Mouse (Mus musculus) limb, embryonic 10.5 days (tissue): Measurements from ENCODE around the gene Vash2. TPM values are rescaled to one million over a fixed set of nuclear protein-coding genes. Genes with fewer than 3 reads are reported as not detected.

Source experiments
- DNase-seq: peaks from one replicate; pipeline ENCODE4 v3.0.0-alpha.2; 2017; ENCODE audit warnings: low spot score
- H3K27ac ChIP-seq: fragments of 300-500 bp; sonication (generic); 2 replicates; pipeline ENCODE4 v1.5.1; 2016; ENCODE audit warnings: mild to moderate bottlenecking
- H3K27me3 ChIP-seq: fragments of 300-500 bp; sonication (generic); 2 replicates; pipeline ENCODE4 v1.6.1; 2016; ENCODE audit warnings: low read depth, mild to moderate bottlenecking; ENCODE audit not compliant: poor library complexity, severe bottlenecking
- H3K36me3 ChIP-seq: fragments of 300-500 bp; sonication (generic); 2 replicates; pipeline ENCODE4 v1.6.1; 2016; ENCODE audit warnings: mild to moderate bottlenecking, moderate library complexity
- H3K4me1 ChIP-seq: fragments of 300-500 bp; sonication (generic); 2 replicates; pipeline ENCODE4 v1.6.1; 2016
- H3K4me3 ChIP-seq: fragments of 300-500 bp; sonication (generic); 2 replicates; pipeline ENCODE4 v1.5.1; 2016; ENCODE audit warnings: mild to moderate bottlenecking, moderate library complexity
- H3K9me3 ChIP-seq: fragments of 300-500 bp; sonication (generic); replicated peaks from 2 replicates; pipeline ENCODE4 v1.6.1; 2016; ENCODE audit warnings: mild to moderate bottlenecking
- WGBS: fragments of 180-500 bp; shearing (Covaris S2); methylation state at CpG from one replicate; pipeline ENCODE4 v1.1.7; 2016; 5-methylcytosine and 5-hydroxymethylcytosine counted together
- polyA plus RNA-seq: library from polyadenylated mRNA; unstranded; fragments of >200 nt; fragmentation: Nextera tagmentation; extraction: Ambion mirVana; gene quantifications from 2 replicates; pipeline ENCODE4 v1.2.1, GENCODE M21; 2016

The Vash2 gene
- polyA plus RNA-seq, 1 experiment from 2014 or later = 64.0 TPM

- no peak for DNase-seq
- H3K4me1 ChIP-seq = no peaks in the 10 kb centered on the region
- no peak overlapping the region for H3K4me3 ChIP-seq
- H3K27ac ChIP-seq = no peak overlapping the region
- peaks cover 48% of the 10 kb centered on the region for H3K36me3 ChIP-seq
- H3K27me3 ChIP-seq = no peaks in the 10 kb centered on the region
- WGBS = 73% methylated on average over 2 of the region's 2 CpGs
- H3K9me3 ChIP-seq = no peaks in the 10 kb centered on the region
Measured at GRCm38 (mm10) chr1:190901082-190901481, 78.0 kb downstream of the Vash2 start.

- Histone ChIP-seq H3K4me1 (no peaks in the 10 kb centered on the region), H3K9me3 (no peaks in the 10 kb centered on the region), H3K4me3 (no peak overlapping the region), H3K36me3 (peaks cover 45% of the 10 kb centered on the region), H3K27ac (no peak overlapping the region), H3K27me3 (no peaks in the 10 kb centered on the region)
- 77% methylated on average over 9 of the region's 9 CpGs for WGBS
- DNase-seq = no peak
Measured at GRCm38 (mm10) chr1:190898899-190899575, 80.1 kb downstream of the Vash2 start.

- WGBS = 93% methylated on average over 3 of the region's 3 CpGs
- H3K36me3 ChIP-seq = peaks cover 37% of the 10 kb centered on the region
Measured at GRCm38 (mm10) chr1:190898186-190898585, 80.9 kb downstream of the Vash2 start.

More at GRCm38 (mm10) chr1:190898186-190898585, 80.9 kb downstream of the Vash2 start:
- Histone ChIP-seq H3K4me3 (no peak overlapping the region), H3K4me1 (no peaks in the 10 kb centered on the region), H3K27me3 (no peaks in the 10 kb centered on the region), H3K27ac (no peak overlapping the region), H3K9me3 (no peaks in the 10 kb centered on the region)
- DNase-seq = no peak

Other genes starting within 250 kb of the Vash2 start
- gene Rps6kc1, start 67.5 kb downstream of the Vash2 start, polyA plus RNA-seq = 13.0 and 16.3 TPM in 2 replicates
- 51.3 and 55.0 TPM in 2 replicates for gene Angel2, start 54.2 kb downstream of the Vash2 start, polyA plus RNA-seq
- 6.9 and 8.7 TPM in 2 replicates for gene Flvcr1, start 46.9 kb upstream of the Vash2 start, polyA plus RNA-seq
- gene Spata45, start 57.3 kb upstream of the Vash2 start, polyA plus RNA-seq = not detected in 2 replicates
- gene Tatdn3, start 83.6 kb upstream of the Vash2 start, polyA plus RNA-seq = 10.4 and 12.5 TPM in 2 replicates
- gene Nsl1, start 83.7 kb upstream of the Vash2 start, polyA plus RNA-seq = 36.3 and 37.5 TPM in 2 replicates
- 8.1 and 11.1 TPM in 2 replicates for gene Batf3, start 118.6 kb upstream of the Vash2 start, polyA plus RNA-seq
- gene Fam71a, start 185.5 kb upstream of the Vash2 start, polyA plus RNA-seq = not detected in 2 replicates
- gene Atf3, start 238.7 kb upstream of the Vash2 start, polyA plus RNA-seq = 1.8 and 2.8 TPM in 2 replicates